Mouse (Mus musculus): ENCODE data around the gene Pm20d1. TPM values are rescaled to one million over a fixed set of nuclear protein-coding genes. Genes with fewer than 3 reads are reported as not detected.

Gene Pm20d1
- polyA plus RNA-seq, 1 experiment = not detected

- Histone ChIP-seq H3K4me3 (ENCODE audit: insufficient read depth, low read length) (no peak overlapping the region), H3K27ac (ENCODE audit: insufficient read depth, low read depth, low read length) (no peak overlapping the region), H3K4me1 (ENCODE audit: control insufficient read depth, insufficient read depth, low read length) (no peaks in the 10 kb centered on the region)
- TF ChIP-seq CTCF (IDR thresholded peaks at IDR 0.05; ENCODE audit: low read depth, low read length) = no peak
- no peak for TF ChIP-seq POLR2A (IDR thresholded peaks at IDR 0.05; ENCODE audit: borderline replicate concordance, low read depth, low read length)
Measured at GRCm38 (mm10) chr1:131771440-131771839, 25.7 kb upstream of the Pm20d1 start.

GRCm38 (mm10) chr1:131794591-131794990 lies 2.6 kb upstream of the Pm20d1 start:
- H3K27ac ChIP-seq (ENCODE audit: insufficient read depth, low read depth, low read length) = no peak overlapping the region
- TF ChIP-seq CTCF (IDR thresholded peaks at IDR 0.05; ENCODE audit: low read depth, low read length) = no peak
- TF ChIP-seq POLR2A (IDR thresholded peaks at IDR 0.05; ENCODE audit: borderline replicate concordance, low read depth, low read length) = no peak

DNA sequence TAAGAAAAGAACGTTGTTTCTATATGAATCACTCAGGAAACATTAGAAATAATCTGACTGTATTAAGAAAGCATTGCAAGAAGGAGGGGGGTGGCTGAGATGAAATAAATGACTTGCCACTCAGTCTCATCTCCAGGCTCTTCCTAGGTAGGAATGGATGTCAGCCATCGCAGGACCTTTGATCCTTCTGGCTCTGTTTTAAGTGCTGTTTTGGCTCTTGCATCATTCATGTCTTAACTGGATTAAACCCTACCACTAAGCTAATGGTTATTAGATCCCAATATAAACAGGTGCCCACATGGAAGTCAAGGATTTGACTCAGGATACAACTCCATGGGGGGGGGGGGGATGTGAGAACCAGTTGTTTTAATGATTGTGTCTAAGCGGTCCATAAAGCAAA lies 2.0 kb upstream of the Pm20d1 start:
- TF ChIP-seq POLR2A (IDR thresholded peaks at IDR 0.05; ENCODE audit: borderline replicate concordance, low read depth, low read length) (no peak), CTCF (IDR thresholded peaks at IDR 0.05; ENCODE audit: low read depth, low read length) (no peak)
- Histone ChIP-seq H3K4me3 (ENCODE audit: insufficient read depth, low read length) (no peak overlapping the region), H3K4me1 (ENCODE audit: control insufficient read depth, insufficient read depth, low read length) (no peaks in the 10 kb centered on the region), H3K27ac (ENCODE audit: insufficient read depth, low read depth, low read length) (no peak overlapping the region)

More at GRCm38 (mm10) chr1:131794591-131794990, 2.6 kb upstream of the Pm20d1 start:
- H3K4me1 ChIP-seq (ENCODE audit: control insufficient read depth, insufficient read depth, low read length) = no peaks in the 10 kb centered on the region
- H3K4me3 ChIP-seq (ENCODE audit: insufficient read depth, low read length) = no peak overlapping the region

DNA sequence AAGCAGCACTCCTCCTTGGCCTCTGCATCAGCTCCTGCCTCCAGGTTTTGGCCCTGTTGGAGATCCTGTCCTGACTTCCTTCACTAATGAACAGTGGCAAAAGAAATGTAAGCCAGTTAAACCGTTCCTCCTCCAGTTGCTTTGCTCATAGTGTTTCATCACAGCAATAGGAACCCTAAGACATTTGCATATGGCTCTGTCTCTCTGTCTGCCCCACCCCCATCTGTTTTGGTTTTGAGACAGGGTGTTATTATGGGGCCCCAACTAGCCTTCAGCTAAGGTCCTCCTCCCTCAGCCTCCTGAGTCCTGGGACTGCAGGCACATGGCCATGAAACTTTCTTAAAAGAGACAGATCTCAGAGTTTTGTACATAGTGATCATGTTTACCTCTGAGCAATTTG lies 2.8 kb downstream of the Pm20d1 start:
- no peak overlapping the region for H3K4me3 ChIP-seq (ENCODE audit: insufficient read depth, low read length)
- H3K27ac ChIP-seq (ENCODE audit: insufficient read depth, low read depth, low read length) = no peak overlapping the region
- H3K4me1 ChIP-seq (ENCODE audit: control insufficient read depth, insufficient read depth, low read length) = no peaks in the 10 kb centered on the region
- TF ChIP-seq POLR2A (IDR thresholded peaks at IDR 0.05; ENCODE audit: borderline replicate concordance, low read depth, low read length) = no peak
- no peak for TF ChIP-seq CTCF (IDR thresholded peaks at IDR 0.05; ENCODE audit: low read depth, low read length)

DNA sequence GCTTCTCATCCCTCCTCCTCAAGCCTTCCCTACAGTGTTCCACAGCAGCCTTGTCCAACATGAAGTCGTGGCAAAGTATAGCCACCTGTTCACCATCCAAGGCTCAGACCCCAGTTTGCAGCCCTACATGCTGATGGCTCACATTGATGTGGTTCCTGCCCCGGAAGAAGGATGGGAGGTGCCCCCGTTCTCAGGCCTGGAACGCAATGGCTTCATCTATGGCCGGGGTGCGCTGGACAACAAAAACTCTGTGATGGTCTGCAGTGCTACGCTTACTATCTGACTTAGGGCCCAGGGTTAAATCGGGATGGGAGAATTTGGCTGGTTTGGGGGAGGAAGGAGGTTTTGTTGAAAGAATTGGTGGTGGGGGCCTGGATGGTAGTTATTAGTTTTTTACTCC lies 3.9 kb downstream of the Pm20d1 start:
- Histone ChIP-seq H3K27ac (ENCODE audit: insufficient read depth, low read depth, low read length) (no peak overlapping the region), H3K4me3 (ENCODE audit: insufficient read depth, low read length) (no peak overlapping the region), H3K4me1 (ENCODE audit: control insufficient read depth, insufficient read depth, low read length) (no peaks in the 10 kb centered on the region)
- TF ChIP-seq CTCF (IDR thresholded peaks at IDR 0.05; ENCODE audit: low read depth, low read length) (no peak), POLR2A (IDR thresholded peaks at IDR 0.05; ENCODE audit: borderline replicate concordance, low read depth, low read length) (no peak)

- Histone ChIP-seq H3K27ac (ENCODE audit: insufficient read depth, low read depth, low read length) (no peak overlapping the region), H3K4me1 (ENCODE audit: control insufficient read depth, insufficient read depth, low read length) (no peaks in the 10 kb centered on the region), H3K4me3 (ENCODE audit: insufficient read depth, low read length) (no peak overlapping the region)
- no peak for TF ChIP-seq CTCF (IDR thresholded peaks at IDR 0.05; ENCODE audit: low read depth, low read length)
- TF ChIP-seq POLR2A (IDR thresholded peaks at IDR 0.05; ENCODE audit: borderline replicate concordance, low read depth, low read length) = no peak
Measured at GRCm38 (mm10) chr1:131802652-131803051, 5.5 kb downstream of the Pm20d1 start.

DNA sequence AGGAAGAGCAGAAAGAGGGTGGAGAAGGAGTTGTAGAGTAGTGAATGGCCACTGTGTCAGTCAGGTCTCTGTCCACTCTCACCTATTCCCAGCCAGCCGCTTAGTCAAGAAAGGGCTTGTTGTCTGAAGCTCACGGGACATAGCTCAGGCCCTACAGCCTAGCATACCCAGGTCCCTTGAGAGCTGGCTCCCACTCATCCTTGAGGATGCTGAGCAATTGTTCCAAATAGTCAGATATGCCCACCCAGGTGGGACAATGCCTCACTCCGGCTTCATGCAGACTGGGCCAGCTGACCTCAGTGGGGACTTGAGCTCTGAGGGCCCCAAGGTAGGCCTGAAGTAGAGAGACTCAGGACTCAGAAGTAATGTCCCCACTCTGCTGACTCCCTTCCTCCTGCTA lies 7.0 kb downstream of the Pm20d1 start:
- TF ChIP-seq CTCF (IDR thresholded peaks at IDR 0.05; ENCODE audit: low read depth, low read length) (no peak), POLR2A (IDR thresholded peaks at IDR 0.05; ENCODE audit: borderline replicate concordance, low read depth, low read length) (no peak)
- no peaks in the 10 kb centered on the region for H3K4me1 ChIP-seq (ENCODE audit: control insufficient read depth, insufficient read depth, low read length)

GRCm38 (mm10) chr1:131808986-131809385 lies 11.8 kb downstream of the Pm20d1 start:
- Histone ChIP-seq H3K27ac (ENCODE audit: insufficient read depth, low read depth, low read length) (no peak overlapping the region), H3K4me1 (ENCODE audit: control insufficient read depth, insufficient read depth, low read length) (no peaks in the 10 kb centered on the region), H3K4me3 (ENCODE audit: insufficient read depth, low read length) (no peak overlapping the region)
- TF ChIP-seq POLR2A (IDR thresholded peaks at IDR 0.05; ENCODE audit: borderline replicate concordance, low read depth, low read length) (no peak), CTCF (IDR thresholded peaks at IDR 0.05; ENCODE audit: low read depth, low read length) (no peak)

More for the DNA sequence above, 7.0 kb downstream of the Pm20d1 start:
- Histone ChIP-seq H3K27ac (ENCODE audit: insufficient read depth, low read depth, low read length) (no peak overlapping the region), H3K4me3 (ENCODE audit: insufficient read depth, low read length) (no peak overlapping the region)

DNA sequence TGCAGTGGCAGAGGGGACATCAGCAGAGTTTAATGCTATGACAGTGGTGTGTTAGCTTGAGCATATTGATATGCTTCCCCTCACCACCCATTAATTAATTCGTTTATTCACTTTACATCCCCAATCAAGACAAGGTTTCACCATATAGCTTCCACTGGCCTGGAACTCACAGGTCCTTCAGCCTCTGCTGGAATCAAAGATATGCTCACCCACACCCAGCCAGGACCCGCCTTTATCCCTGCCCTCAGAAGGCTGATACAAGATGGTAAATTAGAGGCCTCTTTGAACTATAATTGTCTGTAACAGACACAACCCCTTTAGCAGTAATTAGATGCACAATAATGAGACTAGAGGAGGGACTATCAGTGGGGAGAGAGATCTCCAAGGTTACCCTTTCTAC lies 12.5 kb downstream of the Pm20d1 start:
- no peaks in the 10 kb centered on the region for H3K4me1 ChIP-seq (ENCODE audit: control insufficient read depth, insufficient read depth, low read length)
- TF ChIP-seq POLR2A (IDR thresholded peaks at IDR 0.05; ENCODE audit: borderline replicate concordance, low read depth, low read length) (no peak), CTCF (IDR thresholded peaks at IDR 0.05; ENCODE audit: low read depth, low read length) (no peak)
- H3K27ac ChIP-seq (ENCODE audit: insufficient read depth, low read depth, low read length) = no peak overlapping the region
- H3K4me3 ChIP-seq (ENCODE audit: insufficient read depth, low read length) = no peak overlapping the region

- H3K4me3 ChIP-seq (ENCODE audit: insufficient read depth, low read length) = no peak overlapping the region
- no peak overlapping the region for H3K27ac ChIP-seq (ENCODE audit: insufficient read depth, low read depth, low read length)
- TF ChIP-seq CTCF (IDR thresholded peaks at IDR 0.05; ENCODE audit: low read depth, low read length) (no peak), POLR2A (IDR thresholded peaks at IDR 0.05; ENCODE audit: borderline replicate concordance, low read depth, low read length) (no peak)
Measured at GRCm38 (mm10) chr1:131811393-131811792, 14.2 kb downstream of the Pm20d1 start.

DNA sequence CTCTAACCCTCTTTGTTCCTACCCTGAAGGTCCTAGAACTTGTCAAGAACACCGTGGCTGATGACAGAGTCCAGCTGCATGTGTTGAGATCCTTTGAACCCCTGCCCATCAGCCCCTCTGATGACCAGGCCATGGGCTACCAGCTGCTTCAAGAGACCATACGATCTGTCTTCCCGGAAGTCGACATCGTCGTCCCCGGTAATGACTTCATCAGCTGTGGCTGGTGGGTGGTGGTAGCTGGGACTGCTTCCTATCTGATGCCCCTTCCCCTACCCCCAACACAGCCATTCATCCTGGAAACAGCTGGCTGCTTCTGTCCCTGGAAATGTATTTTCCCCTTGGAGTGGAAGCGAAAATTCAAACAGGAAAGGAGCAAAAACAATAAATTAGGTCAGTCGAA lies 14.8 kb downstream of the Pm20d1 start:
- Histone ChIP-seq H3K4me1 (ENCODE audit: control insufficient read depth, insufficient read depth, low read length) (no peaks in the 10 kb centered on the region), H3K4me3 (ENCODE audit: insufficient read depth, low read length) (no peak overlapping the region), H3K27ac (ENCODE audit: insufficient read depth, low read depth, low read length) (no peak overlapping the region)
- TF ChIP-seq CTCF (IDR thresholded peaks at IDR 0.05; ENCODE audit: low read depth, low read length) (no peak), POLR2A (IDR thresholded peaks at IDR 0.05; ENCODE audit: borderline replicate concordance, low read depth, low read length) (no peak)

More at GRCm38 (mm10) chr1:131811393-131811792, 14.2 kb downstream of the Pm20d1 start:
- H3K4me1 ChIP-seq (ENCODE audit: control insufficient read depth, insufficient read depth, low read length) = no peaks in the 10 kb centered on the region

Data from bone marrow macrophage, adult 2 months (primary cell).